Mouse (Mus musculus): ENCODE results near the gene Galnt17.

The Galnt17 gene

GRCm38 (mm10) chr5:131308397-131308796, at the start of gene Galnt17:
Galnt17 (minus strand) TSS chr5:131308497.
- DNase-seq (ENCODE audit: low spot score in 2 of 2), result no peak

GRCm38 (mm10) chr5:131334536-131334935, 26.2 kb upstream of the Galnt17 start:
- DNase-seq (ENCODE audit: low spot score in 2 of 2), result no peak

- no peak for DNase-seq (ENCODE audit: low spot score in 2 of 2)
Measured at GRCm38 (mm10) chr5:131321286-131321685, 13.0 kb upstream of the Galnt17 start.

GRCm38 (mm10) chr5:131319605-131320004, 11.3 kb upstream of the Galnt17 start:
- no peak for DNase-seq (ENCODE audit: low spot score in 2 of 2)

GRCm38 (mm10) chr5:131319141-131319540, 10.8 kb upstream of the Galnt17 start:
- no peak for DNase-seq (ENCODE audit: low spot score in 2 of 2)

GRCm38 (mm10) chr5:131315016-131315415, 6.7 kb upstream of the Galnt17 start:
- DNase-seq (ENCODE audit: low spot score in 2 of 2), result no peak

GRCm38 (mm10) chr5:131307656-131308151, 593 bp downstream of the Galnt17 start:
- no peak for DNase-seq (ENCODE audit: low spot score in 2 of 2)

- no peak for DNase-seq (ENCODE audit: low spot score in 2 of 2)
Measured at GRCm38 (mm10) chr5:131306908-131307655, 1.2 kb downstream of the Galnt17 start.

GRCm38 (mm10) chr5:131306321-131306907, 1.9 kb downstream of the Galnt17 start:
- no peak for DNase-seq (ENCODE audit: low spot score in 2 of 2)

- DNase-seq (ENCODE audit: low spot score in 2 of 2), result no peak
Measured at GRCm38 (mm10) chr5:131305223-131305622, 3.1 kb downstream of the Galnt17 start.

- no peak for DNase-seq (ENCODE audit: low spot score in 2 of 2)
Measured at GRCm38 (mm10) chr5:131301526-131301925, 6.8 kb downstream of the Galnt17 start.

GRCm38 (mm10) chr5:131293726-131294449, 14.4 kb downstream of the Galnt17 start:
- no peak for DNase-seq (ENCODE audit: low spot score in 2 of 2)

- no peak for DNase-seq (ENCODE audit: low spot score in 2 of 2)
Measured at GRCm38 (mm10) chr5:131287091-131287490, 21.2 kb downstream of the Galnt17 start.

GRCm38 (mm10) chr5:131286680-131287079, 21.6 kb downstream of the Galnt17 start:
- DNase-seq (ENCODE audit: low spot score in 2 of 2), result no peak

- no peak for DNase-seq (ENCODE audit: low spot score in 2 of 2)
Measured at GRCm38 (mm10) chr5:131280349-131280748, 27.9 kb downstream of the Galnt17 start.

GRCm38 (mm10) chr5:131279286-131279685, 29.0 kb downstream of the Galnt17 start:
- DNase-seq (ENCODE audit: low spot score in 2 of 2), result no peak

- no peak for DNase-seq (ENCODE audit: low spot score in 2 of 2)
Measured at GRCm38 (mm10) chr5:131277227-131277626, 31.1 kb downstream of the Galnt17 start.

GRCm38 (mm10) chr5:131266291-131266690, 42.0 kb downstream of the Galnt17 start:
- no peak for DNase-seq (ENCODE audit: low spot score in 2 of 2)

GRCm38 (mm10) chr5:131264145-131264544, 44.2 kb downstream of the Galnt17 start:
- no peak for DNase-seq (ENCODE audit: low spot score in 2 of 2)

- DNase-seq (ENCODE audit: low spot score in 2 of 2), result no peak
Measured at GRCm38 (mm10) chr5:131250701-131251636, 57.3 kb downstream of the Galnt17 start.

GRCm38 (mm10) chr5:131248416-131248815, 59.9 kb downstream of the Galnt17 start:
- no peak for DNase-seq (ENCODE audit: low spot score in 2 of 2)

All from spleen, postnatal 36 days (tissue).